Mouse (Mus musculus) limb, embryonic 15.5 days (tissue): ENCODE data around the gene B2m. TPM values are rescaled to one million over a fixed set of nuclear protein-coding genes. Genes with fewer than 3 reads are reported as not detected.
A peak's percentile ranks its signal among the peaks of the same experiment; 100 is the strongest.

Experiments used
- ATAC-seq: fragments of 200-750 bp; cut with Nextera tagmentation; 2 replicates; pipeline ENCODE4 v1.8.0; 2017; ENCODE audit warnings: low read depth, moderate TSS enrichment; ENCODE audit not compliant: insufficient number of reproducible peaks, low FRiP score, low TSS enrichment
- H3K27ac ChIP-seq: fragments of 300-500 bp; sonication (generic); 2 replicates; pipeline ENCODE4 v1.5.1; 2015; ENCODE audit warnings: moderate library complexity, mild to moderate bottlenecking, inconsistent platforms
- H3K27me3 ChIP-seq: fragments of 300-500 bp; sonication (generic); 2 replicates; pipeline ENCODE4 v1.6.1; 2015; ENCODE audit warnings: inconsistent platforms
- H3K36me3 ChIP-seq: fragments of 300-500 bp; sonication (generic); 2 replicates; pipeline ENCODE4 v1.6.1; 2015; ENCODE audit warnings: inconsistent platforms
- H3K4me1 ChIP-seq: fragments of 300-500 bp; sonication (generic); 2 replicates; pipeline ENCODE4 v1.6.1; 2015; ENCODE audit warnings: inconsistent platforms
- H3K4me2 ChIP-seq: fragments of 300-500 bp; sonication (generic); 2 replicates; pipeline ENCODE4 v1.6.1; 2015; ENCODE audit warnings: mild to moderate bottlenecking, inconsistent platforms
- H3K4me3 ChIP-seq: fragments of 300-500 bp; sonication (generic); 2 replicates; pipeline ENCODE4 v1.5.1; 2015; ENCODE audit warnings: mild to moderate bottlenecking, inconsistent platforms
- H3K9ac ChIP-seq: fragments of 300-500 bp; sonication (generic); 2 replicates; pipeline ENCODE4 v1.6.1; 2015; ENCODE audit warnings: inconsistent platforms
- H3K9me3 ChIP-seq: fragments of 300-500 bp; sonication (generic); 2 replicates; pipeline ENCODE4 v1.6.1; 2016; ENCODE audit warnings: inconsistent platforms
- WGBS: fragments of 180-500 bp; shearing (Covaris S2); methylation state at CpG from one replicate; pipeline ENCODE4 v1.1.7; 2015; 5-methylcytosine and 5-hydroxymethylcytosine counted together
- polyA plus RNA-seq: library from polyadenylated mRNA; unstranded; fragments of >200 nt; fragmentation: Nextera tagmentation; extraction: Ambion mirVana; gene quantifications from 2 replicates; pipeline ENCODE4 v1.2.1, GENCODE M21; 2015

B2m gene
- polyA plus RNA-seq, 1 experiment from 2014 or later: 344 TPM

DNA sequence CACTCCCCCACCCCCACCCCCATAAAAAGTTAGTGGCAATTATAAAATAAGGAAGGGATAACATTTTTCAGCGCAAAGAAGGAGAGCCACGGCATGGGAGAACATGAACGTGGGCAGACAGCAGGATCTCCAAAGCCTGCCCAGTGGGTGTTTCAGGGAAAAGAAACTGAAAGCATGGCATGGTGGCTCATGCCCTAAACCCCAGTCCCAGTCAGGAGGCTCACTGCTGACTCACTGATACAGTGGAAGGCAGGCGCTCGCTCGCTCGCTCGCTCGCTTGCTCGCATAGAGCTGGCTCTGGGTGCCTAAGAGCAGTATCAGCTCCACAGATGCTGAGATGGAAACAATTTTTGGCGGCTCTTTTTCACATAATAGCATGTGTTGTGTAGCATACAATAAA, 16.8 kb downstream of the B2m start:
- H3K27ac ChIP-seq: peak overlapping the region; percentile 69; the same call in 1 of the 2 replicates
- 71% methylated on average over 11 of the region's 11 CpGs for WGBS
- no peaks in the 10 kb centered on the region for H3K36me3 ChIP-seq
- H3K9me3 ChIP-seq: no peaks in the 10 kb centered on the region
- ATAC-seq: no peak
- H3K27me3 ChIP-seq: no peaks in the 10 kb centered on the region
- H3K4me2 ChIP-seq: no peak overlapping the region
- H3K4me3 ChIP-seq: no peak overlapping the region
- H3K9ac ChIP-seq: no peak overlapping the region
- 0 out of 2 replicates have a peak, but pooled peaks cover 10% of the 10 kb centered on the region for H3K4me1 ChIP-seq

- Histone ChIP-seq H3K27ac (no peak overlapping the region), H3K36me3 (no peaks in the 10 kb centered on the region), H3K27me3 (no peaks in the 10 kb centered on the region), H3K4me2 (no peak overlapping the region), H3K9ac (no peak overlapping the region), H3K9me3 (no peaks in the 10 kb centered on the region), H3K4me1 (no peaks in the 10 kb centered on the region), H3K4me3 (no peak overlapping the region)
- ATAC-seq: no peak
- WGBS: 84% methylated on average over 6 of the region's 6 CpGs
Measured at GRCm38 (mm10) chr2:122171292-122171691, 23.8 kb downstream of the B2m start.

- no peak for ATAC-seq
- Histone ChIP-seq H3K4me1 (no peaks in the 10 kb centered on the region), H3K27ac (no peak overlapping the region), H3K4me3 (no peak overlapping the region), H3K27me3 (no peaks in the 10 kb centered on the region), H3K4me2 (no peak overlapping the region), H3K9ac (no peak overlapping the region), H3K9me3 (no peaks in the 10 kb centered on the region), H3K36me3 (no peaks in the 10 kb centered on the region)
- 93% methylated on average over 2 of the region's 2 CpGs for WGBS
Measured at GRCm38 (mm10) chr2:122172188-122172587, 24.7 kb downstream of the B2m start.

DNA sequence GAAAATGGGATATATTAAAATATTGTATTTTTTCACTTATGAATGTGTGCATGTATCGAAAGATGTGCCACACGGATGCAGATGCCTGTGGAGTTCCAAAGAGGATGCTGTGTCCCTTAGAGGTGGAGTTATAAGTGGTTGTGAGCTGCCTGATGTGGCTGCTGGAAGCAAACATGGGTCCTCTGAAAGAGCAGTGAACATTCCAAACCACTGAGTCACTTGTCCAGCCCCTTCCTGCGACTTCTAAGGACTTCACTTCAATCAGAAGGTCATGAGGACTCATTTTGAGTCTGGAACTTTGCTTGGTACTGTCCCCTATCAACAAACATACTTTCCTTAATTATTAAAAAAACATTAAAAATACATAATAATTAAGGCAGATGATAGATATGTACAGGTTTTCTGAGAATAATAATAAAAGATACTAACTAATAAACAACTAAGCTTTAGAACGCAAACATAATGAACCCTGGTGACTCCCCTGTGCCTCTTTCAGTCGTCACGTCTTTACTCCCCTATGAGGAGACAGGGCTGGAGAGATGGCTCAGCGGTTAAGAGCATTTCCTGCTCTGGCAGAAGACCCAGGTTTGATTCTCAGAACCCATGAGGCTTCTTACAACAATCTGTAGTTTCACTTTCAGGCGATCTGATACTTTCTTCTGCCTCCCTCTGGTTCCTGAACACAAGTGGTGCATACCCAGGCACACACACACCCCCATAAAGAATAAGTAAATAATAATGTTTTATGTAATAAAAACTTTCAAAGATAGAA, 32.8 kb downstream of the B2m start:
- no peaks in the 10 kb centered on the region for H3K4me1 ChIP-seq

GRCm38 (mm10) chr2:122185086-122185485, 37.6 kb downstream of the B2m start:
- Histone ChIP-seq H3K4me2 (no peak overlapping the region), H3K9me3 (no peaks in the 10 kb centered on the region), H3K4me1 (0 out of 2 replicates have a peak, but pooled peaks cover 3% of the 10 kb centered on the region), H3K4me3 (no peak overlapping the region), H3K9ac (no peak overlapping the region), H3K27me3 (no peaks in the 10 kb centered on the region), H3K27ac (no peak overlapping the region), H3K36me3 (no peaks in the 10 kb centered on the region)
- WGBS: 80% methylated on average over 4 of the region's 4 CpGs
- no peak for ATAC-seq

More for the DNA sequence above, 32.8 kb downstream of the B2m start:
- Histone ChIP-seq H3K27me3 (no peaks in the 10 kb centered on the region), H3K4me2 (no peak overlapping the region), H3K9ac (no peak overlapping the region), H3K4me3 (no peak overlapping the region), H3K36me3 (no peaks in the 10 kb centered on the region), H3K27ac (no peak overlapping the region), H3K9me3 (no peaks in the 10 kb centered on the region)
- WGBS: 71% methylated on average over 8 of the region's 8 CpGs
- no peak for ATAC-seq

DNA sequence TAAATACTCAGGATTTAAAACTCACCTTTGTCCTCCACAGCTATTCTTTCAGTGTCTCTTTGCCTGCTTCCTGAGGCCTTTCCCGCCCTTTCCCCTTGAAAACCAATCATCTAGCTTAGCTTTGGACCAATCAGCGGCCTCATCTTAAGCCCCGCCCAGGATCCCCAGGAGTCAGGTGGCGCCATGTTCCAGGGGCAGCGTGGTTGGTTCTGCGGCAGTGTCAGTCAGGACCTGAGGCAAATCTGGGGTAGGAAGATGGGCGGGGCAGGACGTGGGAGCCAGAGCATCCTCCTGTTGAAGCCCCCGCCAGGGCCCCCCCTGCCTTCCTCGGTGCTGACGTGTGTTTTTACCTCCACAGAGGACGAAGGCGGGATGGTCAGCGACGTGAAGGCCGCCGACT, 38.6 kb downstream of the B2m start, which contains the start of the genes Patl2 and Terb2:
Patl2 (minus strand) TSS at position 84 of the 400 bp plus-strand sequence.
Terb2 (plus strand) TSS at position 167 of the 400 bp plus-strand sequence.
- no peak for ATAC-seq
- no peaks in the 10 kb centered on the region for H3K27me3 ChIP-seq
- H3K9me3 ChIP-seq: no peaks in the 10 kb centered on the region
- H3K9ac ChIP-seq: no peak within 1 kb of the TSS
- H3K4me1 ChIP-seq: 0 out of 2 replicates have a peak, but pooled peaks cover 3% of the 10 kb centered on the region
- 81% methylated on average over 17 of the region's 17 CpGs for WGBS
- no peaks in the 10 kb centered on the region for H3K36me3 ChIP-seq
- H3K4me3 ChIP-seq: no peak within 1 kb of the TSS
- no peak within 1 kb of the TSS for H3K27ac ChIP-seq
- no peak within 1 kb of the TSS for H3K4me2 ChIP-seq

GRCm38 (mm10) chr2:122186751-122187150, 39.3 kb downstream of the B2m start:
- Histone ChIP-seq H3K27me3 (no peaks in the 10 kb centered on the region), H3K4me1 (0 out of 2 replicates have a peak, but pooled peaks cover 3% of the 10 kb centered on the region), H3K9ac (no peak overlapping the region), H3K36me3 (no peaks in the 10 kb centered on the region), H3K4me3 (no peak overlapping the region), H3K9me3 (no peaks in the 10 kb centered on the region), H3K27ac (no peak overlapping the region), H3K4me2 (no peak overlapping the region)
- 54% methylated on average over 3 of the region's 3 CpGs for WGBS
- ATAC-seq: no peak

- ATAC-seq: no peak
- H3K4me1 ChIP-seq: no peaks in the 10 kb centered on the region
- H3K27me3 ChIP-seq: no peaks in the 10 kb centered on the region
- H3K9ac ChIP-seq: no peak overlapping the region
- H3K9me3 ChIP-seq: no peaks in the 10 kb centered on the region
- no peak overlapping the region for H3K4me3 ChIP-seq
- 74% methylated on average over 3 of the region's 3 CpGs for WGBS
- no peak overlapping the region for H3K4me2 ChIP-seq
- no peaks in the 10 kb centered on the region for H3K36me3 ChIP-seq
- H3K27ac ChIP-seq: no peak overlapping the region
Measured at GRCm38 (mm10) chr2:122191849-122192248, 44.4 kb downstream of the B2m start.

DNA sequence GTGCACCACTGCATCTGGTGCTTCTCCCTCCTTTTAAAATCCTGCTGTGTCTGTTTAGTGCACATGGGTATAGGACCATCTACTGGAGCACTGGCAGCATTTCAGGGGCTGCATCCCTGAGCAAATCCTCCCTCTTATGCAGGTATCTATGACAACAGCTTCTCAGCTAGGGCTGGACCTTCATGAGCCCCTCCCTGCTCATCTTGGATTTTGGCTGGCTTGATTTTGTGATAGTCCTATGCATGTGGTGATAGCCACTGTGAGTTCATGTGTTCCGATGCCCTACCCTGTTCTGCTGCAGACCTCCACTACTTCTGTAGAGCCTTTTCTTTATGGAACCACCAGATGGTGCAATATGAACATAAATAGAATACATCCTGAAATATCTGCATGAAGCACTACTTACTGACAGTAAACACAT, 47.0 kb downstream of the B2m start:
- no peaks in the 10 kb centered on the region for H3K4me1 ChIP-seq
- H3K4me3 ChIP-seq: no peak overlapping the region
- H3K4me2 ChIP-seq: no peak overlapping the region
- H3K9me3 ChIP-seq: no peaks in the 10 kb centered on the region
- H3K9ac ChIP-seq: no peak overlapping the region
- 66% methylated on average over 1 of the region's 1 CpGs for WGBS
- H3K36me3 ChIP-seq: no peaks in the 10 kb centered on the region
- ATAC-seq: no peak
- H3K27ac ChIP-seq: no peak overlapping the region
- H3K27me3 ChIP-seq: no peaks in the 10 kb centered on the region

DNA sequence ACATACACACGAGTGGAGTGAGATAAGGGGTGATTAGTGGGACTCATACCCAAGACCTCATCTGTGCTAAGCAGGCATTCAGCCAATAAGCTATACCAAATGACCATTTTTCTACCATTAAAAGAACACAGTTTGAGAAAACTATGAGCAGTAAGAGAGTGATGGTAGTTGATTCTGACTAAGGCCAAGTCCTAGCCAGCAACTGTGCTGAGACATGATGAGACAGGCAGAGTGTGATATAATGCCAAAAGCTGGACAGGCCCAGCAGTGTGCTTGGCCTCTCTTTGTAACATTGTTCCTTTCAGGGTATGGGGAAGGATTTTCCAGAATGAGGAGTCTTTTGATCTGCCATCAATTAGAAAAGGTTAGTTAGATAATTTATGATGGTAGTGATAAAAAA, 54.0 kb downstream of the B2m start:
- H3K9ac ChIP-seq: no peak overlapping the region
- no peaks in the 10 kb centered on the region for H3K36me3 ChIP-seq
- H3K4me2 ChIP-seq: no peak overlapping the region
- H3K9me3 ChIP-seq: no peaks in the 10 kb centered on the region
- H3K27ac ChIP-seq: no peak overlapping the region
- no peaks in the 10 kb centered on the region for H3K27me3 ChIP-seq
- no peaks in the 10 kb centered on the region for H3K4me1 ChIP-seq
- H3K4me3 ChIP-seq: no peak overlapping the region
- WGBS: 80% methylated on average over 1 of the region's 1 CpGs
- no peak for ATAC-seq
